Mouse (Mus musculus): ENCODE data around the gene Mrps36. TPM values are rescaled to one million over a fixed set of nuclear protein-coding genes. Genes with fewer than 3 reads are reported as not detected.
"Not testable (repeated sequence)": the region's sequence is repeated elsewhere in the genome, so short reads cannot be mapped to it uniquely, and the experiment has no call there.

Gene Mrps36
- total RNA-seq (2021) = 100 to 1,000 TPM; 195 to 221 TPM

GRCm38 (mm10) chr13:100744036-100744744, at the start of gene Mrps36:
Gene Mrps36 (minus strand): TSS chr13:100744659.
- intact Hi-C loops (cut with DNase I) = loop anchor here (10.0 kb wide), 1 partner anchor 951 kb away; no protein-coding TSS in a partner anchor
- peak; percentile 89 for DNase-seq (ENCODE audit: low spot score)

GRCm38 (mm10) chr13:100789083-100789482, 44.6 kb upstream of the Mrps36 start:
- intact Hi-C loops (cut with DNase I) = loop anchor here (5.0 kb wide), 2 partner anchors 42 to 57 kb away; partner anchors contain the start of gene Cdk7

GRCm38 (mm10) chr13:100788057-100788456, 43.6 kb upstream of the Mrps36 start:
- not testable (repeated sequence) for DNase-seq (ENCODE audit: low spot score)
- intact Hi-C loops (cut with DNase I) = loop anchor here (5.0 kb wide), 2 partner anchors 41 to 56 kb away; partner anchors contain the start of gene Cdk7

More at GRCm38 (mm10) chr13:100789083-100789482, 44.6 kb upstream of the Mrps36 start:
- DNase-seq (ENCODE audit: low spot score) = no peak

- DNase-seq (ENCODE audit: low spot score) = no peak
- intact Hi-C loops (cut with DNase I) = loop anchor here (5.0 kb wide), 2 partner anchors 40 to 55 kb away; partner anchors contain the start of gene Cdk7
These were observed 43.0 kb upstream of the Mrps36 start for GRCm38 (mm10) chr13:100787316-100788010.

- DNase-seq (ENCODE audit: low spot score) = peak; percentile 80
- intact Hi-C loops (cut with DNase I) = loop anchor here (5.0 kb wide), 2 partner anchors 39 to 54 kb away; partner anchors contain the start of gene Cdk7
These were observed 42.0 kb upstream of the Mrps36 start, which contains the start of gene Ccnb1 for GRCm38 (mm10) chr13:100786414-100786867. Gene Ccnb1 (minus strand): TSS chr13:100786570.

GRCm38 (mm10) chr13:100785806-100786413, 41.5 kb upstream of the Mrps36 start:
- intact Hi-C loops (cut with DNase I) = loop anchor here (5.0 kb wide), 2 partner anchors 39 to 54 kb away; partner anchors contain the start of gene Cdk7
- DNase-seq (ENCODE audit: low spot score) = no peak

GRCm38 (mm10) chr13:100777491-100777890, 33.0 kb upstream of the Mrps36 start:
- intact Hi-C loops (cut with DNase I) = no loop called here
- no peak for DNase-seq (ENCODE audit: low spot score)

DNA sequence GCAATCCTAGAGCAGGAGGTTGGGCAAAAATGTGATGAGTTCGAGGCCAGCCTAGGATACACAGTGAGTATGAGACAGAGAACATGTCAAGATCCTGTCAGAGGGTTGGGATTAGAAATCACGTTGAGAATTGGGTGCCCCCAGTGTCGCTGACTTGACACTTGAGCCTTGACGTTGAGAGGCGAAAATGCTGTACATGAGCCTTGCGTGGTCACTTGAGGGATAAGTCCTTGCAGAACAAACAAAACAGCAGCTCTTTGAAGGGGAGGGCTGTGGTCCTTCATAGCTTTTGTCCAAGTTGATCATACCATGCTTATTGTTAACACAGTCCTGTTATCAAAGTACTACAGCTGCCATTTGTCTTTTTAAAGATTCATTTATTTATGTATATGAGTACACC, 32.3 kb upstream of the Mrps36 start:
- intact Hi-C loops (cut with DNase I) = no loop called here
- DNase-seq (ENCODE audit: low spot score) = no peak

DNA sequence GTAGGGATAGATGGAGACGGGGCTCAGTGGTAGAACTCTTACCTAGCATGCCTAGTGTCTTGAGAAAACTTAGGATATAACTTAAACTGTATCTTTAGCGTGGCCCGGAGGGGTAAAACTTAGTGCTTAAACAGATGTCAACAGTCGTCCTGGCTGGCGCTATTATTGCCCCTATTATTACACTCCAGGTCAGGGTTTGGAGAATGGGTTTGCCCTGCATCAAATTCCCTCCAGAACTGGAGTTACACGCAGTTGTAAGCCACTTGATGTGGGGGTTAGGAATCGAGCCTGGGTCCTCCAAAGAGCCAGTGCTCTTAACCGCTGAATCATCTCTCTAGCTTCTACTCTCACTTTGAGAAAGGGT, 31.6 kb upstream of the Mrps36 start:
- no peak for DNase-seq (ENCODE audit: low spot score)
- intact Hi-C loops (cut with DNase I) = no loop called here

DNA sequence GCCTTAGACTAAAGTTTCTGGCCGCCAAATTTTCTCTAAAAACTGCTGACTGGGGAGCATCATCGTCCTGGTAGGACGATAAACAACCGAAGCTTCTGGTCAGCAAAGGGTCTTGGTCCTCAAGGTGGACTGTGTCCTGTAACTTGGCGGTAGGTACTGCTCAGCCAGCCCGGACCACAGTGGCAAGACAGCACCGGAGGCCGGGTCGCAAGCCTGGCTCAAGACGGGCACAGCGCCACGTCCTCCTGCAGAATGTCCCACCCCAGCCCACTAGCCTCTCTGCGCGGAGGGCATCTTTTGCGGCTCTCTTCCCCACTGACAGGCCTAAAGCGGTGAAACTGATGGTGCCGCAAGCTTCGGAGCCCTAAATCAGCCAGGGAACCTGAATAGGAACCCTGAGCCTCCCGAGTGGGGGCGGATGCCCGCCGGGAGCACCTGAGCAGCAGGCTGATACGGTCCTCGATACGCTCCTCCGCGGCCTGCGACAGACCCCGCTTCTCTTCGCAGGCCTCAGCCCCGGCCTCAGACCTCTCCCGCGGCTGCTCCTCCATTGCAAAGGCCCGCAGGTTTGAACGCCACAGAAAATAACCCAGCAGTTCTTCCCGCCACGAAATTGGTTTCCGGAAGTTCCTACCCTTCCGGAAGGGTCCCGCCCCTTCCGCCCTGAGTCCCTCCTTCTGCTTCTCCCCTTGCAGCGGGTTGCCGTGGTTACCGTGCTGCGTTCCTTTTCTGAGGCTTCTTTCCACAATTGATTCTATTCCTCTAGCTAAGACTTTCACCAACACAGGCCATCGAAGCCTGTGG, 31.0 kb upstream of the Mrps36 start, which contains the start of gene Cenph:
TSS of gene Cenph (minus strand) at position 648 of the 804 bp plus-strand sequence.
- intact Hi-C loops (cut with DNase I) = no loop called here
- peak; percentile 53 for DNase-seq (ENCODE audit: low spot score)

- intact Hi-C loops (cut with DNase I) = no loop called here
- DNase-seq (ENCODE audit: low spot score) = no peak
These were observed 30.2 kb upstream of the Mrps36 start for GRCm38 (mm10) chr13:100774704-100775103.

GRCm38 (mm10) chr13:100755329-100755728, 10.9 kb upstream of the Mrps36 start:
- intact Hi-C loops (cut with DNase I) = no loop called here
- no peak for DNase-seq (ENCODE audit: low spot score)

DNA sequence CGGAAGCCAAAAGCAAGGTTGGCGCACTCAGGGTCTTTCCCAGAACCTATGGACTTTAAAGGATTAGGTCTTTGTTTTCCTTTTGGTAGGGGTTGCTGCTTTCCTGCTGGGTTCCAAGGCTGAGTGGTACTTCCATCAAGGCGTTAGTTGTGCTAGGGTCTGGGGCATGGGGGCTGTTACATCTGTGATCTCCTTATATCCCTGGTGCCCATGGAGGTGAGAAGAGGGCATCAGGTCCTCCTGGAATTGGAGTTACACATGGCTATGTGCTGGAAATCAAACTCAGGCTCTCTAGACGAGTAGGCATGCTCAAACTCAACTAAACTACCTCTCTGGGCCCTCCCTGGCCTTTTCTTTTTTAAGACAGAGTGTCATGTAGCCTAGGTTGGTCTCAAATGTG, 9.7 kb upstream of the Mrps36 start:
- intact Hi-C loops (cut with DNase I) = no loop called here
- DNase-seq (ENCODE audit: low spot score) = no peak

DNA sequence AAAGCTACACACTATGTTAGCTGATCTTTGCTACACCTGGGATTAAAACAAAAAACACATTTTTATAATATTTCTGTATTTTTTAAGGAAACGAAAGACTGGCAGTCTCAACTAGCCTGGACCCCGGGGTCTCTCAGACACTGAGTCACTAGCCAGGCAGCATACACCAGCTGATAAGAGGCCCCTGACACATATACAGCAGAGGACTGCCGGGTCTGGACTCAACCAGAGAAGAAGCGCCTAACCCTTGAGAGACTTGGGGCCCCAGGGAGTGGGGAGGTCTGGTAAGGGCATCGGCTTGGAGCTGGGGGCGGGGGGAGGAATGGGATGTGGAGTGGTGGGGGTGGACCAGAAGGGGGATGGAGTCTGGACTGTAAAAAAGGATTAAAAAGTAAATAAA, 8.6 kb upstream of the Mrps36 start:
- DNase-seq (ENCODE audit: low spot score) = no peak
- intact Hi-C loops (cut with DNase I) = no loop called here

DNA sequence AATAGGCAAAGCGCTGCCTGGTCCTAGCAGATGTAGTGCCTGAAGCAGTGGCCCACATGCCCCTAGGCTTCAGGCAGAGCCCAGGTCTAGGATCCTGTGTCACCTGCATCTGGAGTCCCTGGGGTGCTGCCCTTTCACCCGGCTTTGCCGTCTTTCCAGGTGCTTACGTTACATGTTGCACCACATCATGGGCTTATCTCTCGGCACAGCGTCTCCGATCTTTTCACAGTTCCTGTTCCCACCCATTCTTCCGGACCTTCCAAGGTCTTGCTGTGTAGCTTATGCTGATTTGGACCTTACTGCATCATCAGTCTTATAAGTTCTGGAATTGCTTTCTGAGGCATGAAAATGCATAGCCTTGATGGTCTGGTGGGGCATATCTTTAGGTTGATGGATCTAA, 8.1 kb upstream of the Mrps36 start:
- intact Hi-C loops (cut with DNase I) = no loop called here
- no peak for DNase-seq (ENCODE audit: low spot score)

DNA sequence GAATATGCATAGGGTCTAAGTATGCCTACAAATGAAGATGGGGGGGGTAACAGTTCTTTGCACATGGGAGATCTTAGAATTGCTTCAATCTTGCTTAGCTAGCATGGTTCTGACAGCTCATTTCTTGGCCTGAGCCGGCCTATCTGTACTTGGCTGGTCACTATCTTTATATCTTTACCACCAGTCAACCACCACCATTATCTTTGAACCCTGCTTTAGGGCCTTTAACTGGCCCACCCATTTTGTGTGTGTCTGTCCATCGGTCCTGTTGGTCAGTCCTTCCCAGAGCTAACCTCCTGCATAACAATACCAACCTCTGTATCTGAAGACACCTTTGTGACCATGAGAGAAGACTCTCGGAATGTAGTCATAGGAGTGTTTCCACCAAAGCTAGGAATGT, 6.9 kb upstream of the Mrps36 start:
- intact Hi-C loops (cut with DNase I) = no loop called here

DNA sequence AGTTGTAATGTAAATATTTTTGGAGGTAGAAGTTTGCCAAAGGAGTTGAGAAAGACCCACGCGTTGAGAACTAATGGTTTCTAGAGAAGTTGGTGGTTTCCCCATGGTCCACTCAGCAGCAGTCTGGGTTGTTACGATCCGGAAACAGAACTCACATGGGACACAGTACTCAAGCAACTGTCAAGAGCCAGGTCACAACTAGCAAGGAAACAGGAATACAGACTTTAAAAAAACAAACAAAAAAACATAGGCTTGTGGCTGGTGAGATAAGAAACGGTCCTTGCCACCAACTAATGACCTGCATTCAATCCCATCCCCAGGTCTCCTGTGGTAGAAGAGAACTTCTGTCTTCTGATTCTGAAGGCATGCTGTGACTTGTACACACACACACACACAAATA, 6.3 kb upstream of the Mrps36 start:
- DNase-seq (ENCODE audit: low spot score) = no peak
- intact Hi-C loops (cut with DNase I) = no loop called here

More for the DNA sequence above, 6.9 kb upstream of the Mrps36 start:
- DNase-seq (ENCODE audit: low spot score) = no peak

DNA sequence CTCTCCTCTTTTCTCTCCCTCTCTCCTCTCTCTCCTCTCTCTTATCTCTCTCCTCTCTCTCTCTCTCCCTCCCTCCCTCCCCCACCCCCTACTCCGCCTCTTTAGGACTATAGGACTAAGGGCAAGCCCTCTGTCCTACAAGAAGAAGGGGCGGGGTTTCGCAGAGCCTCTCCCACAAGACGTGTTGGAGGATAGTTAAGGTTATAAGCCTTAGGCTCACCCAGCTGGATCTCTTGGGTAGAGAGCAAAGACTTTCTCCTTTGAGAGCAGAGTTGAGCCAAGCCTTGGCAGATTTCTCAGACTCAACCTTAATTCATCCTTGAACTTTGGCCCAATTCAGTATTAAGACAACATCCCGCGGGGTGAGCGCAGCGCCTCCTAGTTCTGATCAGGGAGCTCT, 4.2 kb upstream of the Mrps36 start:
- intact Hi-C loops (cut with DNase I) = loop anchor here (5.0 to 10.0 kb wide), 2 partner anchors 39 to 946 kb away; partner anchors contain the start of gene Ccnb1
- no peak for DNase-seq (ENCODE audit: low spot score)

DNA sequence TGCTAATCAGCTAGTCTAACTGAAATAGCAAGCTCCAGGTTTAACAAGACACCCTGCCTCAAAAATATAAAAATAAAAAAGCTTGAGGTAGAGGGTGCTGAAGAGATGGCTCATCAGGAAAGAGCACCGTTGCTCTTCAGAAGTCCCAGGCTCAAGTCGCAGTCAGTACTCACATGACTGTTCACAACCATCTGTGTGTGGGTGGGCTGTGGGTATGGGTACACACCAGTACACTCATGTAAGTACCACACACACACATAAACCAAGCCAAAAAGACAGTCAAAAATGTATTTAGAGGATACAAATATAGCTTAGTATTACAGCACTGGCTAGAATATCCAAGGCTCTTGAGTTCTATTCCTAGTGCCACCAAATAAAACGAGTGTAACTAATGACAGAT, 1.6 kb upstream of the Mrps36 start:
- intact Hi-C loops (cut with DNase I) = loop anchor here (5.0 to 10.0 kb wide), 2 partner anchors 41 to 949 kb away; partner anchors contain the start of gene Ccnb1
- no peak for DNase-seq (ENCODE audit: low spot score)

All from heart, postnatal 25 days (tissue).